Mouse (Mus musculus) heart, embryonic 11.5 days (tissue): Measurements from ENCODE around the gene Dydc2. TPM values are rescaled to one million over a fixed set of nuclear protein-coding genes. Genes with fewer than 3 reads are reported as not detected.

ENCODE experiments used
- ATAC-seq: fragments of 200-750 bp; cut with Nextera tagmentation; replicated peaks from 2 replicates; pipeline ENCODE4 v1.8.0; 2017; ENCODE audit warnings: moderate library complexity; ENCODE audit not compliant: insufficient number of reproducible peaks, low FRiP score, low TSS enrichment
- H3K27ac ChIP-seq: fragments of 300-500 bp; sonication (generic); 2 replicates; pipeline ENCODE4 v1.5.1; 2014; ENCODE audit warnings: mild to moderate bottlenecking, low read depth, low read length
- H3K27me3 ChIP-seq: fragments of 300-500 bp; sonication (generic); 2 replicates; pipeline ENCODE4 v1.6.1; 2014; ENCODE audit warnings: mild to moderate bottlenecking, low read length, mixed read lengths; ENCODE audit not compliant: control insufficient read depth, insufficient read depth
- H3K36me3 ChIP-seq: fragments of 300-500 bp; sonication (generic); 2 replicates; pipeline ENCODE4 v1.6.1; 2014; ENCODE audit warnings: mild to moderate bottlenecking, low read length, moderate library complexity, mixed read lengths; ENCODE audit not compliant: control insufficient read depth, insufficient read depth
- H3K4me1 ChIP-seq: fragments of 300-500 bp; sonication (generic); 2 replicates; pipeline ENCODE4 v1.6.1; 2014; ENCODE audit warnings: low read length; ENCODE audit not compliant: control insufficient read depth, insufficient read depth
- H3K4me2 ChIP-seq: fragments of 300-500 bp; sonication (generic); 2 replicates; pipeline ENCODE4 v1.6.1; 2014; ENCODE audit warnings: mild to moderate bottlenecking, moderate library complexity
- H3K4me3 ChIP-seq: fragments of 300-500 bp; sonication (generic); 2 replicates; pipeline ENCODE4 v1.5.1; 2014; ENCODE audit warnings: low read depth, low read length
- H3K9ac ChIP-seq: fragments of 300-500 bp; sonication (generic); 2 replicates; pipeline ENCODE4 v1.6.1; 2014; ENCODE audit warnings: mild to moderate bottlenecking, low read depth, low read length, moderate library complexity
- H3K9me3 ChIP-seq: fragments of 300-500 bp; sonication (generic); replicated peaks from 2 replicates; pipeline ENCODE4 v1.6.1; 2016; ENCODE audit warnings: low read length; ENCODE audit not compliant: control insufficient read depth
- WGBS: fragments of 180-500 bp; shearing (Covaris S2); extraction: QIAGEN DNeasy Blood & Tissue Kit; methylation state at CpG from one replicate; pipeline ENCODE4 v1.1.7; 2014; ENCODE audit not compliant: insufficient replicate concordance; 5-methylcytosine and 5-hydroxymethylcytosine counted together
- polyA plus RNA-seq: library from polyadenylated mRNA; unstranded; fragments of >200 nt; fragmentation: Nextera tagmentation; extraction: Ambion mirVana; gene quantifications from 2 replicates; pipeline ENCODE4 v1.2.1, GENCODE M21; 2014

Dydc2 gene
- 0.53 TPM in 1 of 2 replicates, not detected in the other for polyA plus RNA-seq

DNA sequence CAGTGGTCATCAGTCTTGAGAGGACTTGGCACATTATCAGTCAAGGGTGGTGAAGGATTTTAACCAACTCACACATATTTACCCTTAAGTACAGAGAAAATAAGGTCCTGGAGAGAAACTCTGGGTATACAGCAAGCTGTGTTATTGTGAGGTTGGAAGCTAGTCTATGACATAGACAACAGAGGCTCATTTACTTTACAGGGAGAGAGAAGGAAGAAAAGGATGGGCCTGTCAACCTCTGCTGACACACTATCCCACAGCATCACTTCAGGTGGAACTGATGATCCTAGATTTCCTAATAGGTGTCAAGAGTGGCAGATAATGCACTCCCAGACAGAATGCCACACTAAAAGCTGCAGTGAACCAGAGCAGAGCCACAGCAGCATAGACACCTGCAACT, at the start of gene Dydc2:
TSS of gene Dydc2 (minus strand) at position 101 of the 400 bp plus-strand sequence.
- Histone ChIP-seq H3K4me3 (no peak within 1 kb of the TSS), H3K27me3 (no peaks in the 10 kb centered on the region), H3K36me3 (no peaks in the 10 kb centered on the region), H3K27ac (no peak within 1 kb of the TSS), H3K9me3 (no peaks in the 10 kb centered on the region), H3K9ac (no peak within 1 kb of the TSS), H3K4me1 (peaks cover 8% of the 10 kb centered on the region; the same call in 1 of the 2 replicates), H3K4me2 (no peak within 1 kb of the TSS)
- ATAC-seq: no peak

DNA sequence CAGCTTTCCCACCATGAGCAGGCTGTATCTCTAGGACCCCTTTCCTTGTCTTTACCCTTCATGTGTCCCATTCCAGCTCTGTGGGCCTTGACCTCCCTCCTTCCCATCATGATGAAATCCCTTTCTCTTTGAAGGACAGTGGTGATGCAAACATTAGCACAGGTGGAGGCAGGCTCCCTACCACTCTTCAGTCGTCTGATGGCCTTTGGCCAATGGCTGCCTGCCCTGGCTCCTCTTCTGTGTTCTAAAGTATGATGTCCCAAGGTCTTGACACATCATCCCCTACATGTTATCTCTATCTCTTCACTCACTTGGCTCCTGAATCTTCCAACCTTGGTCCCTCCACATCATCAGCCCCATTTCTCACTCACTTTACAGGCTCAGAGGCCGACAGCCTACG, 47.3 kb upstream of the Dydc2 start:
- H3K4me2 ChIP-seq: no peak overlapping the region

DNA sequence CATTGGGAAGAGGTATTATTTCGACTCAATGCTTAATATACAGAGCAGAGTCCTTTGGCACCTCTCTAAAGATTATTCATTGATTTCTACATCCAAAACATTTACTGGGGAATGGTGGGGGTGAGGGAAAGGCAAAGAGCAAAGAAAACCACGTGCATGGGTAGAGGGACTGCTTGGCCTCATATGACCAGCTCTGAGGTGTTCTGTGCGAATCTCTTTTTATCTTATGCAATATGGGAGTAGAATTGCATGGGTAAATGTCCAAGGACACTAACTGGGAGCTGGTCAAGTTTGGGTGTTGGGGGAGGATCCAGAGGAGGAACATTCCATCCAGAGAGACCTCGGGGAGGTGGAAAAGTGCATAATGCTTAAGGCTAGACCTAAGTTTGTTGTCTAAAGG, 43.9 kb upstream of the Dydc2 start:
- WGBS: 72% methylated on average over 4 of the region's 4 CpGs
- Histone ChIP-seq H3K4me3 (no peak overlapping the region), H3K27me3 (no peaks in the 10 kb centered on the region)

More for the DNA sequence above, 47.3 kb upstream of the Dydc2 start:
- ATAC-seq: no peak
- no peak overlapping the region for H3K9ac ChIP-seq
- H3K27ac ChIP-seq: no peak overlapping the region
- WGBS: 67% methylated on average over 3 of the region's 3 CpGs
- no peak overlapping the region for H3K4me3 ChIP-seq
- H3K4me1 ChIP-seq: peaks cover 4% of the 10 kb centered on the region; the same call in 1 of the 2 replicates
- no peaks in the 10 kb centered on the region for H3K9me3 ChIP-seq
- no peaks in the 10 kb centered on the region for H3K36me3 ChIP-seq
- H3K27me3 ChIP-seq: no peaks in the 10 kb centered on the region; the same call in 1 of the 2 replicates

DNA sequence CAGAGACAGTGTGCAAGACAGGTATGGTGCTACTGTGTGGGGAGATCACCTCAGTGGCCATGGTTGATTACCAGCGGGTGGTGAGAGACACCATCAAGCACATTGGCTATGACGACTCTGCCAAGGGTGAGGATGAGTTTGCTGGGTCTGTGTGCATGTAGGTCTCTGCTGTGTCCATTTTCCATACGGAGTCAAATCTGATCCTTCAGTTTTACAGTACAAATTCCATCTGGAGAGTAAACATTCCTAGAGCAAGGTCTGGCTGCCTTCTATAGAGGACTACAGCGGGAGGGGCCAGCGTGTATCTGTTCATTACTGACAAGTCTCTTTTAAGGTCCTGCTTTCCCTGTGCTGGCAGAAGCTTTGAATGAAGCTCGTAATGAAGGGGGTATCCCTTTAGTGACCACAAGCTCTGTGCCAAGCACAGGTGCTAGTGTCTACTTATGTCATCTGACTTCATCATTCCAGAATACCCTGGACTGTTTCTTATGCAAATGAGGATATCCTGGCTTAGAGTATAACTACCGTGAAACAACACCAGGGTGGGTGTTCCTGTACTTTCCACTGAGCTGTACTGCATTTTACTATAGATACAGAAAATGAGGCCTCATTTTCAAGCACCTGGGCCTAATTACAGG, 42.1 kb upstream of the Dydc2 start:
- ATAC-seq: no peak
- WGBS: 86% methylated on average over 7 of the region's 7 CpGs
- H3K4me1 ChIP-seq: no peaks in the 10 kb centered on the region

More for the DNA sequence above, 43.9 kb upstream of the Dydc2 start:
- no peak overlapping the region for H3K4me2 ChIP-seq
- H3K36me3 ChIP-seq: no peaks in the 10 kb centered on the region
- no peaks in the 10 kb centered on the region for H3K9me3 ChIP-seq
- H3K9ac ChIP-seq: no peak overlapping the region
- no peak for ATAC-seq
- no peak overlapping the region for H3K27ac ChIP-seq
- H3K4me1 ChIP-seq: peaks cover 4% of the 10 kb centered on the region; the same call in 1 of the 2 replicates

DNA sequence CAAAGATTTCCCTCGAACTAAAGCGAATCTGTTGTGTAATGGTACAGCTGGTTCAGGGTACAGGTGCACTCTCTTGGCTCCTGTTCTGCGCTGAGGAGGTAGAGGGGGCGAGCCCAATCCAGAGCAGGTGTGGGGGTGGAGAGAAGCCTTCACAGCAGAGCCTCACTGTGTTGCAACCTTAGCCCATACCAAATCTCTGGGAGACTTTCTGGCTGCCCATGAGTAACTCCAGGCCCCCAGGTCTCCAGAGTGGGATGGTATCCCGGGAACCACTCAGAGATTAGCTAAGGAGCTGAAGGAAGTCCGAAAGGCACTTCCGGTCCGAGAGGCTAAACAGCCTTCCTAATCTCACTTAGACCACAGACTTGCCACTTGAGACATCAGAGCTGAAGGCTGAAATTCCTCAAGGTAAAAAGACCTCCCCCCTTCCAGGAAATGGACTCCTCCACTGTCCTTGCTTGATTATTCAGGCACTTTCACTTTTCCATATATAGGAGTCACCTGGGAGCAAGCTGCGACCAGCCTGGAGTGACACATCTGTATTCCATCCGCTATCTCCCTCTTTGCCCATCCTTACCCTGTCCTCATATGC, 35.9 kb upstream of the Dydc2 start, which contains the start of gene Mat1a:
TSS of gene Mat1a (plus strand) at position 183 of the 592 bp plus-strand sequence.
- no peak for ATAC-seq
- Histone ChIP-seq H3K27me3 (no peaks in the 10 kb centered on the region), H3K27ac (no peak within 1 kb of the TSS), H3K36me3 (no peaks in the 10 kb centered on the region), H3K4me2 (peak within 1 kb of the TSS; percentile 49), H3K9me3 (no peaks in the 10 kb centered on the region), H3K9ac (no peak within 1 kb of the TSS; the same call in 1 of the 2 replicates), H3K4me3 (no peak within 1 kb of the TSS), H3K4me1 (no peaks in the 10 kb centered on the region)
- WGBS: 39% methylated on average over 10 of the region's 10 CpGs

More for the DNA sequence above, 42.1 kb upstream of the Dydc2 start:
- H3K4me2 ChIP-seq: no peak overlapping the region
- H3K9me3 ChIP-seq: no peaks in the 10 kb centered on the region
- no peaks in the 10 kb centered on the region for H3K36me3 ChIP-seq
- H3K27ac ChIP-seq: no peak overlapping the region
- no peak overlapping the region for H3K9ac ChIP-seq
- no peaks in the 10 kb centered on the region for H3K27me3 ChIP-seq
- H3K4me3 ChIP-seq: no peak overlapping the region

DNA sequence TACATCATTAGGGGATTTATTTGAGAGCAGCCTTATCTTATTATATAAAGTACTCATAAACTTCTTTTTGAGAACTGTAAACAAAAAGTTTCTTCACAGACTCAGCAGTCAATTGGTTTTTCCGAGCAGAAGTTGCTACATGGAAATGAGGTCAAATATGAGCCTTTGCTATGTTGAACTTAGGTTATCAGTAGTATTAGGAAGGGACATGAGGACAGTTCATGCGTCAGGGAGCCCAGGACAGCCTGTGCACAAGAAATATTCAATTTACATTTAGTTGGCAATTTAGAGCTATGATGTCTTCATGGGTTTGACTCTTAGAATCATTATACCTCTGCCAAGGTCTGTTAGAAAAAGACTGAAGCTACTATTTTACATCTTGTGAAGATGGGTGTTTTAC, 33.3 kb upstream of the Dydc2 start:
- ATAC-seq: no peak

DNA sequence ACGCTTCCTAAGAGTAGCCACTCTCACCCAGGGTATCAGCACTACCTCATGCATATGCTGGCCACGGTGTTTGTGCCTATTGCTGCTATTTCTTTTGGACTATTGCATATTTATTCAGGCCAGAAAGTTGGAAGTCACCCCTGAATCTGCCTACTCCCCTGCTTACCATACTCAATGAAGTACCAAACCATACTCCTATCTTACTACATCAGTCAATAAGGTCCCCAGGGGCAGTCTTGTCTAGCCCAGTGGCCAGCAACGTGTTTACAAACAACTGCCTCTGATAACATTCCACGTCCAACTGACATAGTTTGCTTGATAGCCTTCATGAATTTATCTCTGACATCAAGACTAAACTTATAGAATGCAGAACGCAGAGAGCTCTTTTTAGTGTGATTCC, 32.2 kb upstream of the Dydc2 start:
- no peaks in the 10 kb centered on the region for H3K36me3 ChIP-seq
- no peak overlapping the region for H3K27ac ChIP-seq
- H3K4me1 ChIP-seq: no peaks in the 10 kb centered on the region
- ATAC-seq: no peak
- H3K27me3 ChIP-seq: no peaks in the 10 kb centered on the region
- H3K4me3 ChIP-seq: no peak overlapping the region
- WGBS: 81% methylated on average over 5 of the region's 5 CpGs
- H3K9me3 ChIP-seq: no peaks in the 10 kb centered on the region
- no peak overlapping the region for H3K4me2 ChIP-seq
- no peak overlapping the region for H3K9ac ChIP-seq

More for the DNA sequence above, 33.3 kb upstream of the Dydc2 start:
- no peak overlapping the region for H3K9ac ChIP-seq
- no peaks in the 10 kb centered on the region for H3K9me3 ChIP-seq
- H3K4me2 ChIP-seq: no peak overlapping the region
- no peak overlapping the region for H3K4me3 ChIP-seq
- H3K36me3 ChIP-seq: no peaks in the 10 kb centered on the region
- WGBS: 77% methylated on average over 2 of the region's 2 CpGs
- H3K27ac ChIP-seq: no peak overlapping the region
- H3K27me3 ChIP-seq: no peaks in the 10 kb centered on the region
- H3K4me1 ChIP-seq: no peaks in the 10 kb centered on the region

DNA sequence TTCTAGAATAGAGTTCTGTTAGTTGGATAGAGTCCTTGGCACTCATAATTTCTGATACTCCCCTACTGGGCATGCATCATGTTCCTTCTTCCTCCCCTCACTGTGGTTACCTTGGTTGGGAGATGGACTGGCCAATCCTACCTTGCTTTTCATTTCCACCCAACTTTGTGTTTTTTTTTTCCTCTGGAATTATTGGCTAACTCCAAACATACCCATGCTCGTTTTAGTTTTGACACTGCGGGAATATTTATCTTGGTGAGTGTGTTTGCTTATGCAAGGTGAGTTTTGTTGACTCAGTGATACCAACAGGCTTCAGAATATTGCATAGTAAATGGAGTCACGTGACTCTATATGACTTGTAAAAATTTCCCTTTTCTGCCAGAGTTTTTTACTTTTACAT, 31.7 kb upstream of the Dydc2 start:
- Histone ChIP-seq H3K27ac (no peak overlapping the region), H3K4me1 (no peaks in the 10 kb centered on the region), H3K36me3 (no peaks in the 10 kb centered on the region), H3K9ac (no peak overlapping the region), H3K9me3 (no peaks in the 10 kb centered on the region), H3K27me3 (no peaks in the 10 kb centered on the region), H3K4me2 (no peak overlapping the region), H3K4me3 (no peak overlapping the region)
- WGBS: 76% methylated on average over 3 of the region's 3 CpGs
- no peak for ATAC-seq

DNA sequence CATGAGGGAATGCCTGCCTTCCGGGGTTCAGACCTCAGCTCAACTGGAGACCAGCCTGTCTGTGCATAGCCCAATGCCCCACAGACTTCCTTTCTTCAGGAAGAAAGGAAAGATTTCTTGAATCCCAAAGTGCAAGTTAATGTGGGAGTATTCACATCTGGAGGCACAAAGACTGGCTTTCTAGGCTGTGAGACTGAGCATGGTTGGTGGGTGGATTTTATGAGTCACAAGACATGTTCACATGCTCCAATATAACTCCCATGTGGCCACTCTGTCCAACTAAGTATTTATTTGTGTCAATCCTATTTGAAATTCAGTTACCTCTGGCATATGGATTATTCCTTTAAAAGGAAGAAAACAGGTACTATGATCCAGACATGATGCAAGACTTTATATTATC, 29.7 kb upstream of the Dydc2 start:
- H3K27me3 ChIP-seq: no peaks in the 10 kb centered on the region
- WGBS: 93% methylated on average over 1 of the region's 1 CpGs
- no peaks in the 10 kb centered on the region for H3K36me3 ChIP-seq
- no peaks in the 10 kb centered on the region for H3K4me1 ChIP-seq
- H3K27ac ChIP-seq: no peak overlapping the region
- no peak for ATAC-seq
- H3K9me3 ChIP-seq: no peaks in the 10 kb centered on the region
- no peak overlapping the region for H3K4me3 ChIP-seq
- no peak overlapping the region for H3K9ac ChIP-seq
- H3K4me2 ChIP-seq: no peak overlapping the region
